Mouse (Mus musculus) hindbrain, embryonic 16.5 days (tissue): ENCODE measurements around the gene Ddr1. TPM values are rescaled to one million over a fixed set of nuclear protein-coding genes. Genes with fewer than 3 reads are reported as not detected.
"Not testable (repeated sequence)": the region's sequence is repeated elsewhere in the genome, so short reads cannot be mapped to it uniquely, and the experiment has no call there.

Source experiments
- ATAC-seq: fragments of 200-750 bp; cut with Nextera tagmentation; 2 replicates; pipeline ENCODE4 v1.8.0; 2017; ENCODE audit warnings: moderate TSS enrichment, moderate library complexity
- H3K27ac ChIP-seq: fragments of 300-500 bp; sonication (generic); 2 replicates; pipeline ENCODE4 v1.5.1; 2014; ENCODE audit warnings: low read depth, mild to moderate bottlenecking, control low read depth, low read length, moderate library complexity
- H3K27me3 ChIP-seq: fragments of 300-500 bp; sonication (generic); replicated peaks from 2 replicates; pipeline ENCODE4 v1.6.1; 2014; ENCODE audit warnings: low read length; ENCODE audit not compliant: control insufficient read depth, insufficient read depth
- H3K36me3 ChIP-seq: fragments of 300-500 bp; sonication (generic); 2 replicates; pipeline ENCODE4 v1.6.1; 2014; ENCODE audit warnings: mild to moderate bottlenecking, low read length, moderate library complexity, mixed read lengths; ENCODE audit not compliant: control insufficient read depth, insufficient read depth
- H3K4me1 ChIP-seq: fragments of 300-500 bp; sonication (generic); 2 replicates; pipeline ENCODE4 v1.6.1; 2014; ENCODE audit warnings: low read depth, low read length; ENCODE audit not compliant: control insufficient read depth, insufficient read depth
- H3K4me2 ChIP-seq: fragments of 300-500 bp; sonication (generic); 2 replicates; pipeline ENCODE4 v1.6.1; 2014; ENCODE audit warnings: mild to moderate bottlenecking, low read length, control low read depth, moderate library complexity
- H3K4me3 ChIP-seq: fragments of 300-500 bp; sonication (generic); 2 replicates; pipeline ENCODE4 v1.5.1; 2014; ENCODE audit warnings: mild to moderate bottlenecking, low read length, control low read depth, moderate library complexity
- H3K9ac ChIP-seq: fragments of 300-500 bp; sonication (generic); 2 replicates; pipeline ENCODE4 v1.6.1; 2014; ENCODE audit warnings: low read depth, mild to moderate bottlenecking, control low read depth, low read length, moderate library complexity
- H3K9me3 ChIP-seq: fragments of 300-500 bp; sonication (generic); 2 replicates; pipeline ENCODE4 v1.6.1; 2014; ENCODE audit warnings: mild to moderate bottlenecking, low read length, moderate library complexity; ENCODE audit not compliant: control insufficient read depth
- WGBS: fragments of 180-500 bp; shearing (Covaris S2); extraction: QIAGEN DNeasy Blood & Tissue Kit; methylation state at CpG from one replicate; pipeline ENCODE4 v1.1.7; 2014; 5-methylcytosine and 5-hydroxymethylcytosine counted together
- polyA plus RNA-seq: library from polyadenylated mRNA; unstranded; fragments of >200 nt; fragmentation: Nextera tagmentation; extraction: Ambion mirVana; gene quantifications from 2 replicates; pipeline ENCODE4 v1.2.1, GENCODE M21; 2015

Gene Ddr1
- polyA plus RNA-seq, 1 experiment from 2014 or later: 87.1 TPM

GRCm38 (mm10) chr17:35737743-35738142, 33.3 kb upstream of the Ddr1 start:
- Histone ChIP-seq H3K4me3 (no peak overlapping the region), H3K27ac (no peak overlapping the region), H3K9me3 (no peaks in the 10 kb centered on the region), H3K27me3 (no peaks in the 10 kb centered on the region), H3K36me3 (no peaks in the 10 kb centered on the region), H3K4me2 (no peak overlapping the region), H3K4me1 (no peaks in the 10 kb centered on the region; the same call in 1 of the 2 replicates), H3K9ac (no peak overlapping the region)
- peak; percentile 77 for ATAC-seq
- WGBS: 12% methylated on average over 12 of the region's 12 CpGs

GRCm38 (mm10) chr17:35736280-35736960, 32.0 kb upstream of the Ddr1 start:
- peak; percentile 54; the same call in 1 of the 2 replicates for ATAC-seq
- Histone ChIP-seq H3K36me3 (no peaks in the 10 kb centered on the region), H3K4me2 (no peak overlapping the region), H3K27ac (0 out of 2 replicates have a peak overlapping the region, but pooled peaks have one; percentile 6), H3K9me3 (no peaks in the 10 kb centered on the region), H3K4me1 (no peaks in the 10 kb centered on the region; the same call in 1 of the 2 replicates), H3K9ac (no peak overlapping the region), H3K27me3 (no peaks in the 10 kb centered on the region), H3K4me3 (no peak overlapping the region)
- 40% methylated on average over 12 of the region's 12 CpGs for WGBS

GRCm38 (mm10) chr17:35734478-35734877, 30.1 kb upstream of the Ddr1 start:
- Histone ChIP-seq H3K36me3 (no peaks in the 10 kb centered on the region), H3K27me3 (no peaks in the 10 kb centered on the region), H3K4me2 (no peak overlapping the region), H3K4me1 (no peaks in the 10 kb centered on the region; the same call in 1 of the 2 replicates), H3K9ac (no peak overlapping the region), H3K9me3 (no peaks in the 10 kb centered on the region), H3K27ac (no peak overlapping the region), H3K4me3 (no peak overlapping the region)
- 91% methylated on average over 2 of the region's 2 CpGs for WGBS
- no peak for ATAC-seq

- Histone ChIP-seq H3K4me3 (no peak overlapping the region), H3K36me3 (no peaks in the 10 kb centered on the region), H3K9me3 (no peaks in the 10 kb centered on the region), H3K9ac (no peak overlapping the region), H3K27ac (no peak overlapping the region), H3K4me2 (no peak overlapping the region), H3K4me1 (no peaks in the 10 kb centered on the region; the same call in 1 of the 2 replicates), H3K27me3 (no peaks in the 10 kb centered on the region)
- ATAC-seq: no peak
- WGBS: 92% methylated on average over 2 of the region's 2 CpGs
Observed at GRCm38 (mm10) chr17:35733398-35733797, 29.0 kb upstream of the Ddr1 start.

GRCm38 (mm10) chr17:35731431-35732145, 27.2 kb upstream of the Ddr1 start:
- Histone ChIP-seq H3K4me1 (no peaks in the 10 kb centered on the region; the same call in 1 of the 2 replicates), H3K27ac (no peak overlapping the region), H3K4me3 (no peak overlapping the region), H3K36me3 (no peaks in the 10 kb centered on the region), H3K9ac (no peak overlapping the region), H3K9me3 (no peaks in the 10 kb centered on the region), H3K27me3 (no peaks in the 10 kb centered on the region), H3K4me2 (no peak overlapping the region)
- ATAC-seq: no peak
- WGBS: 68% methylated on average over 10 of the region's 10 CpGs

GRCm38 (mm10) chr17:35730112-35730511, 25.7 kb upstream of the Ddr1 start:
- not testable (repeated sequence) for H3K27ac ChIP-seq, H3K4me2 ChIP-seq, H3K4me3 ChIP-seq, H3K27me3 ChIP-seq, ATAC-seq, H3K9me3 ChIP-seq, H3K9ac ChIP-seq, H3K36me3 ChIP-seq, H3K4me1 ChIP-seq
- 61% methylated on average over 3 of the region's 3 CpGs for WGBS

GRCm38 (mm10) chr17:35728821-35729220, 24.4 kb upstream of the Ddr1 start:
- WGBS: 76% methylated on average over 4 of the region's 4 CpGs
- H3K9me3 ChIP-seq: no peaks in the 10 kb centered on the region

GRCm38 (mm10) chr17:35727471-35728205, 23.2 kb upstream of the Ddr1 start:
- no peak overlapping the region for H3K27ac ChIP-seq
- no peaks in the 10 kb centered on the region for H3K9me3 ChIP-seq
- no peak overlapping the region; the same call in 1 of the 2 replicates for H3K9ac ChIP-seq
- no peaks in the 10 kb centered on the region for H3K36me3 ChIP-seq
- H3K4me1 ChIP-seq: 0 out of 2 replicates have a peak, but pooled peaks cover 2% of the 10 kb centered on the region
- no peak for ATAC-seq
- H3K4me3 ChIP-seq: no peak overlapping the region
- no peaks in the 10 kb centered on the region for H3K27me3 ChIP-seq
- H3K4me2 ChIP-seq: no peak overlapping the region
- 36% methylated on average over 10 of the region's 10 CpGs for WGBS

More at GRCm38 (mm10) chr17:35728821-35729220, 24.4 kb upstream of the Ddr1 start:
- H3K27me3 ChIP-seq: no peaks in the 10 kb centered on the region
- H3K4me1 ChIP-seq: 0 out of 2 replicates have a peak, but pooled peaks cover 2% of the 10 kb centered on the region
- H3K9ac ChIP-seq: no peak overlapping the region
- no peak overlapping the region for H3K4me2 ChIP-seq
- H3K27ac ChIP-seq: no peak overlapping the region
- H3K4me3 ChIP-seq: no peak overlapping the region
- no peaks in the 10 kb centered on the region for H3K36me3 ChIP-seq
- no peak for ATAC-seq

GRCm38 (mm10) chr17:35727028-35727427, 22.6 kb upstream of the Ddr1 start:
- Histone ChIP-seq H3K4me1 (0 out of 2 replicates have a peak, but pooled peaks cover 2% of the 10 kb centered on the region), H3K4me2 (no peak overlapping the region), H3K9ac (no peak overlapping the region), H3K4me3 (no peak overlapping the region), H3K27ac (no peak overlapping the region), H3K27me3 (no peaks in the 10 kb centered on the region), H3K9me3 (no peaks in the 10 kb centered on the region), H3K36me3 (no peaks in the 10 kb centered on the region)
- ATAC-seq: no peak
- 45% methylated on average over 7 of the region's 7 CpGs for WGBS
